ENCODE assay signal across 13 mouse cellular contexts in genomic region chr2:167745409-167745808, GRCm38 (mm10). TPM values are rescaled to one million over a fixed set of nuclear protein-coding genes. Genes with fewer than 3 reads are reported as not detected.
DNase-seq lines count a peak whose midpoint lies in the region; ATAC-seq lines count a peak whose summit lies in the region.
"Had no signal": no experiment of that assay in that cellular context is flagged by ENCODE, and none has a peak within 500 bp of the region (broad histone marks: within the 10 kb centered on the region; RNA-seq: fewer than 3 reads in every experiment).

No protein-coding gene starts in this region.

- no peaks in the 10 kb centered on the region for H3K9me3 ChIP-seq in hindbrain, embryonic 10.5 days
- no peaks in the 10 kb centered on the region for H3K9me3 ChIP-seq in hindbrain, embryonic 11.5 days (ENCODE audit: control insufficient read depth, low read length)
- no peaks in the 10 kb centered on the region for H3K9me3 ChIP-seq in neural tube, embryonic 13.5 days
- no peaks in the 10 kb centered on the region for H3K9me3 ChIP-seq in forebrain, embryonic 14.5 days (replicated peaks; ENCODE audit: control insufficient read depth, low read length)
- H3K9me3 ChIP-seq in midbrain, embryonic 16.5 days (replicated peaks; ENCODE audit: control insufficient read depth, low read length, poor library complexity, severe bottlenecking): no peaks in the 10 kb centered on the region
- H3K9me3 ChIP-seq: megakaryocyte, embryonic 14.5 days had no signal

- whole genome bisulfite sequencing in hindbrain, embryonic 10.5 days: 61% methylated on average over 6 of the region's 6 CpGs
- 52% methylated on average over 6 of the region's 6 CpGs for WGBS in hindbrain, embryonic 11.5 days
- WGBS in neural tube, embryonic 13.5 days: 67% methylated on average over 6 of the region's 6 CpGs
- 40% methylated on average over 6 of the region's 6 CpGs for WGBS in forebrain, embryonic 14.5 days
- WGBS in midbrain, embryonic 16.5 days: 67% methylated on average over 6 of the region's 6 CpGs

- peak overlapping the region; percentile 78 for H3K27ac ChIP-seq in hindbrain, embryonic 10.5 days
- H3K27ac ChIP-seq in hindbrain, embryonic 11.5 days (ENCODE audit: low read depth, low read length): no peak overlapping the region
- no peak overlapping the region for H3K27ac ChIP-seq in neural tube, embryonic 13.5 days (replicated peaks)
- no peak overlapping the region for H3K27ac ChIP-seq in forebrain, embryonic 14.5 days (ENCODE audit: low read depth, low read length)
- H3K27ac ChIP-seq in midbrain, embryonic 16.5 days (ENCODE audit: low read length): no peak overlapping the region

- 0 out of 2 replicates have a peak, but pooled peaks cover 9% of the 10 kb centered on the region for H3K27me3 ChIP-seq in hindbrain, embryonic 10.5 days (ENCODE audit: insufficient read depth, poor library complexity, severe bottlenecking)
- no peaks in the 10 kb centered on the region for H3K27me3 ChIP-seq in hindbrain, embryonic 11.5 days (ENCODE audit: control insufficient read depth, insufficient read depth, low read length)
- H3K27me3 ChIP-seq in neural tube, embryonic 13.5 days: no peaks in the 10 kb centered on the region
- H3K27me3 ChIP-seq in forebrain, embryonic 14.5 days (replicated peaks; ENCODE audit: control insufficient read depth, insufficient read depth, low read length): no peaks in the 10 kb centered on the region
- no peaks in the 10 kb centered on the region for H3K27me3 ChIP-seq in midbrain, embryonic 16.5 days (ENCODE audit: control insufficient read depth, insufficient read depth, low read depth, low read length)

- no peak for ATAC-seq in hindbrain, embryonic 11.5 days (ENCODE audit: low FRiP score)
- 0 out of 2 replicates have a peak, but pooled peaks have one; percentile 30 for ATAC-seq in neural tube, embryonic 13.5 days (ENCODE audit: low read depth)
- ATAC-seq in forebrain, embryonic 14.5 days: peak; percentile 23; the same call in 1 of the 2 replicates
- ATAC-seq in midbrain, embryonic 16.5 days: 0 out of 2 replicates have a peak, but pooled peaks have one; percentile 25
- ATAC-seq: liver, postnatal 0 days had no signal

- no peak overlapping the region for H3K4me2 ChIP-seq in hindbrain, embryonic 11.5 days (replicated peaks; ENCODE audit: low read depth, low read length)
- no peak overlapping the region for H3K4me2 ChIP-seq in neural tube, embryonic 13.5 days
- no peak overlapping the region for H3K4me2 ChIP-seq in forebrain, embryonic 14.5 days (ENCODE audit: low read length)
- no peak overlapping the region for H3K4me2 ChIP-seq in midbrain, embryonic 16.5 days (ENCODE audit: low read length)

- H3K4me3 ChIP-seq in hindbrain, embryonic 10.5 days: no peak overlapping the region
- no peak overlapping the region for H3K4me3 ChIP-seq in hindbrain, embryonic 11.5 days (ENCODE audit: low read depth, low read length)
- no peak overlapping the region for H3K4me3 ChIP-seq in neural tube, embryonic 13.5 days
- H3K4me3 ChIP-seq in forebrain, embryonic 14.5 days (ENCODE audit: low read depth, low read length): no peak overlapping the region
- no peak overlapping the region for H3K4me3 ChIP-seq in midbrain, embryonic 16.5 days (ENCODE audit: low read depth, low read length)

- H3K9ac ChIP-seq in hindbrain, embryonic 11.5 days (ENCODE audit: low read depth, low read length): no peak overlapping the region
- peak overlapping the region; percentile 9; the same call in 1 of the 2 replicates for H3K9ac ChIP-seq in neural tube, embryonic 13.5 days
- H3K9ac ChIP-seq in forebrain, embryonic 14.5 days (ENCODE audit: low read length): no peak overlapping the region
- no peak overlapping the region for H3K9ac ChIP-seq in midbrain, embryonic 16.5 days (ENCODE audit: low read depth, low read length)
- H3K9ac ChIP-seq: liver, postnatal 0 days had no signal

- no peaks in the 10 kb centered on the region for H3K36me3 ChIP-seq in hindbrain, embryonic 10.5 days
- H3K36me3 ChIP-seq in hindbrain, embryonic 11.5 days (ENCODE audit: control insufficient read depth, insufficient read depth, low read length): no peaks in the 10 kb centered on the region
- no peaks in the 10 kb centered on the region for H3K36me3 ChIP-seq in neural tube, embryonic 13.5 days
- H3K36me3 ChIP-seq in forebrain, embryonic 14.5 days (ENCODE audit: control insufficient read depth, insufficient read depth, low read length): no peaks in the 10 kb centered on the region
- H3K36me3 ChIP-seq in midbrain, embryonic 16.5 days (ENCODE audit: control insufficient read depth, insufficient read depth, low read length): no peaks in the 10 kb centered on the region

- peaks cover 59% of the 10 kb centered on the region for H3K4me1 ChIP-seq in hindbrain, embryonic 10.5 days (replicated peaks)
- H3K4me1 ChIP-seq in hindbrain, embryonic 11.5 days (replicated peaks; ENCODE audit: control insufficient read depth, insufficient read depth, low read length): 0 out of 2 replicates have a peak, but pooled peaks cover 5% of the 10 kb centered on the region
- H3K4me1 ChIP-seq in neural tube, embryonic 13.5 days (replicated peaks): peaks cover 31% of the 10 kb centered on the region
- H3K4me1 ChIP-seq in forebrain, embryonic 14.5 days (ENCODE audit: control insufficient read depth, insufficient read depth, low read length): 0 out of 2 replicates have a peak, but pooled peaks cover 6% of the 10 kb centered on the region
- no peaks in the 10 kb centered on the region; the same call in 1 of the 2 replicates for H3K4me1 ChIP-seq in midbrain, embryonic 16.5 days (ENCODE audit: control insufficient read depth, insufficient read depth, low read length)

- DNase-seq in hindbrain, embryonic 10.5 days (ENCODE audit: low spot score): no peak
- DNase-seq in hindbrain, embryonic 11.5 days (ENCODE audit: low spot score): no peak
- no peak for DNase-seq in neural tube, embryonic 10.5 days (ENCODE audit: extremely low spot score, low spot score)
- DNase-seq in forebrain, embryonic 14.5 days (ENCODE audit: low spot score): peak; percentile 36
- DNase-seq in layer of hippocampus, postnatal 36 days: no peak
- no peak for DNase-seq in layer of hippocampus, postnatal 10 days (ENCODE audit: low spot score in 2 of 2)
- DNase-seq: cerebellum, postnatal 25 days; kidney, adult 18-20 months; liver, postnatal 0 days; thymus, adult 18-20 months had no signal

RNA-seq across cellular contexts. Expression of gene Tmem189, which starts 55.8 kb away (rescaled TPM):
- 41.2 and 43.8 TPM in 2 replicates for polyA plus RNA-seq in hindbrain, embryonic 10.5 days (2016; fragmentation: Nextera tagmentation; extraction: Ambion mirVana)
- polyA plus RNA-seq in hindbrain, embryonic 11.5 days (2014; fragmentation: Nextera tagmentation; extraction: Ambion mirVana): 27.5 and 34.0 TPM in 2 replicates
- polyA plus RNA-seq in neural tube, embryonic 13.5 days (2015; fragmentation: Nextera tagmentation; extraction: Ambion mirVana): 40.1 and 41.9 TPM in 2 replicates
- 21.3 and 24.8 TPM in 2 replicates for polyA plus RNA-seq in forebrain, embryonic 14.5 days (2014; fragmentation: Nextera tagmentation; extraction: Ambion mirVana)
- polyA plus RNA-seq in midbrain, embryonic 16.5 days (2015; fragmentation: Nextera tagmentation; extraction: Ambion mirVana): 29.7 and 30.3 TPM in 2 replicates
- total RNA-seq in layer of hippocampus, postnatal 36 days (2021): 10 to 100 TPM; 46.2 to 51.6 TPM
- 10 to 100 TPM; 55.6 to 55.9 TPM for total RNA-seq in layer of hippocampus, postnatal 10 days (2021)

RNA-seq across cellular contexts. Expression of gene Cebpb, which starts 56.7 kb away (rescaled TPM):
- 1.1 and 1.5 TPM in 2 replicates for polyA plus RNA-seq in hindbrain, embryonic 10.5 days (2016; fragmentation: Nextera tagmentation; extraction: Ambion mirVana)
- polyA plus RNA-seq in hindbrain, embryonic 11.5 days (2014; fragmentation: Nextera tagmentation; extraction: Ambion mirVana): 1.5 and 3.1 TPM in 2 replicates
- polyA plus RNA-seq in neural tube, embryonic 13.5 days (2015; fragmentation: Nextera tagmentation; extraction: Ambion mirVana): 2.2 and 2.3 TPM in 2 replicates
- 0.11 and 0.38 TPM in 2 replicates for polyA plus RNA-seq in forebrain, embryonic 14.5 days (2014; fragmentation: Nextera tagmentation; extraction: Ambion mirVana)
- polyA plus RNA-seq in midbrain, embryonic 16.5 days (2015; fragmentation: Nextera tagmentation; extraction: Ambion mirVana): 0.37 and 0.60 TPM in 2 replicates
- total RNA-seq in layer of hippocampus, postnatal 36 days (2021): 10 to 100 TPM; 32.6 to 34.3 TPM
- 10 to 100 TPM; 12.2 to 13.6 TPM for total RNA-seq in layer of hippocampus, postnatal 10 days (2021)
